19 mouse cellular contexts compared by ENCODE assay signal in the genomic region with DNA sequence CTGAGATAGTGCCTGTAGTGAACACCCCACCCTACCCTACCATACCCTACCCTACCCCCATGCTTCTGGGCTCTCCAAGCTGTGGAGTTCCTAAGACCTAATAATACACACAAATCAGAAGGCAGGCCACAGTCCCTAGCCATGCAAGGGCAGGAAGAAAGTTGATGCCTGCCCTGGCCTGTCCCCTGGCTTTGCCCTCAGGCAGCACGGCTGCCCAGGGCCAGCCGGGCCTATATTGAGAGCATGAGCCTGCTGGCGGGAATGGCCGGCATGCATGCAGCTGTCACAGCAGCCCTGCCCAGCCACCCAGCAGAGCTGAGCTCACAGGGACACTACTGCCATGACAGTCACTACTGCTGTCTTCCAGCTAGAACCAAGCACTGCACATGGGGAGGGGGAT. TPM values are rescaled to one million over a fixed set of nuclear protein-coding genes. Genes with fewer than 3 reads are reported as not detected.
DNase-seq lines count a peak whose midpoint lies in the region; ATAC-seq and TF ChIP-seq lines count a peak whose summit lies in the region.
"Had no signal": no experiment of that assay in that cellular context is flagged by ENCODE, and none has a peak within 500 bp of the region (broad histone marks: within the 10 kb centered on the region; RNA-seq: fewer than 3 reads in every experiment).

No protein-coding gene starts in this region.

- H3K27me3 ChIP-seq in heart, embryonic 13.5 days (replicated peaks), result peaks cover 28% of the 10 kb centered on the region
- H3K27me3 ChIP-seq in C2C12 (ENCODE audit: control insufficient read depth, insufficient read depth, insufficient read length), result no peaks in the 10 kb centered on the region
- H3K27me3 ChIP-seq in limb, embryonic 14.5 days (ENCODE audit: control insufficient read depth, insufficient read depth, low read length), result no peaks in the 10 kb centered on the region
- peaks cover 8% of the 10 kb centered on the region; the same call in 1 of the 2 replicates for H3K27me3 ChIP-seq in intestine, embryonic 15.5 days (replicated peaks)

- H3K79me3 ChIP-seq in C2C12 (ENCODE audit: low read depth), result no peaks in the 10 kb centered on the region

- no peaks in the 10 kb centered on the region for H3K9me3 ChIP-seq in heart, embryonic 13.5 days
- no peaks in the 10 kb centered on the region for H3K9me3 ChIP-seq in limb, embryonic 14.5 days (ENCODE audit: control insufficient read depth, low read length)
- H3K9me3 ChIP-seq in intestine, embryonic 15.5 days, result no peaks in the 10 kb centered on the region
- H3K9me3 ChIP-seq: liver, embryonic 13.5 days; lung, embryonic 15.5 days; midbrain, embryonic 15.5 days had no signal

- TF ChIP-seq POLR2A in limb, embryonic 14.5 days (IDR thresholded peaks at IDR 0.05; ENCODE audit: borderline replicate concordance, extremely low read depth, insufficient read depth, insufficient read length), result no peak

- ATAC-seq in heart, embryonic 13.5 days (ENCODE audit: extremely low read depth, insufficient number of reproducible peaks, low FRiP score, low TSS enrichment), result no peak
- peak; percentile 70 for ATAC-seq in limb, embryonic 14.5 days (ENCODE audit: low FRiP score, low read depth)
- no peak for ATAC-seq in intestine, embryonic 15.5 days
- ATAC-seq: forebrain, embryonic 16.5 days; intestine, embryonic 16.5 days; midbrain, embryonic 15.5 days had no signal

- 64% methylated on average over 4 of the region's 4 CpGs for WGBS in heart, embryonic 13.5 days
- 64% methylated on average over 4 of the region's 4 CpGs for WGBS in limb, embryonic 14.5 days
- 70% methylated on average over 4 of the region's 4 CpGs for WGBS in intestine, embryonic 15.5 days

- no peak overlapping the region for H3K27ac ChIP-seq in heart, embryonic 13.5 days (replicated peaks)
- no peak overlapping the region for H3K27ac ChIP-seq in limb, embryonic 14.5 days (replicated peaks; ENCODE audit: low read depth, low read length)
- no peak overlapping the region for H3K27ac ChIP-seq in intestine, embryonic 15.5 days
- H3K27ac ChIP-seq: hindbrain, embryonic 14.5 days; liver, embryonic 13.5 days; lung, embryonic 15.5 days had no signal

- H3K36me3 ChIP-seq in heart, embryonic 13.5 days, result no peaks in the 10 kb centered on the region
- H3K36me3 ChIP-seq in C2C12 (ENCODE audit: control insufficient read depth, insufficient read depth), result no peaks in the 10 kb centered on the region
- no peaks in the 10 kb centered on the region for H3K36me3 ChIP-seq in limb, embryonic 14.5 days (ENCODE audit: control insufficient read depth, insufficient read depth, low read length)
- H3K36me3 ChIP-seq in intestine, embryonic 15.5 days, result no peaks in the 10 kb centered on the region
- H3K36me3 ChIP-seq: liver, embryonic 13.5 days; lung, embryonic 15.5 days; midbrain, embryonic 15.5 days had no signal

- H3K4me2 ChIP-seq in heart, embryonic 13.5 days, result no peak overlapping the region
- H3K4me2 ChIP-seq in limb, embryonic 14.5 days (replicated peaks; ENCODE audit: low read depth, low read length, severe bottlenecking), result no peak overlapping the region
- H3K4me2 ChIP-seq in intestine, embryonic 15.5 days (replicated peaks), result no peak overlapping the region
- H3K4me2 ChIP-seq: hindbrain, embryonic 14.5 days; liver, embryonic 13.5 days; lung, embryonic 15.5 days; midbrain, embryonic 15.5 days had no signal

- H3K4me3 ChIP-seq in heart, embryonic 13.5 days, result no peak overlapping the region
- H3K4me3 ChIP-seq in C2C12 (ENCODE audit: insufficient read depth, poor library complexity, severe bottlenecking), result no peak overlapping the region
- no peak overlapping the region for H3K4me3 ChIP-seq in limb, embryonic 14.5 days (replicated peaks; ENCODE audit: low read length)
- no peak overlapping the region for H3K4me3 ChIP-seq in intestine, embryonic 15.5 days (replicated peaks)
- H3K4me3 ChIP-seq: liver, embryonic 13.5 days; lung, embryonic 15.5 days; midbrain, embryonic 15.5 days had no signal

- H3K4me1 ChIP-seq in heart, embryonic 13.5 days, result peaks cover 29% of the 10 kb centered on the region
- no peaks in the 10 kb centered on the region for H3K4me1 ChIP-seq in limb, embryonic 14.5 days (ENCODE audit: control insufficient read depth, insufficient read depth, low read length)
- H3K4me1 ChIP-seq in intestine, embryonic 15.5 days (replicated peaks), result peaks cover 6% of the 10 kb centered on the region
- H3K4me1 ChIP-seq: liver, embryonic 13.5 days had no signal

- 0 out of 2 replicates have a peak overlapping the region, but pooled peaks have one; percentile 24 for H3K9ac ChIP-seq in heart, embryonic 13.5 days
- no peak overlapping the region for H3K9ac ChIP-seq in limb, embryonic 14.5 days (ENCODE audit: low read depth, low read length, severe bottlenecking)
- H3K9ac ChIP-seq in intestine, embryonic 15.5 days, result no peak overlapping the region
- H3K9ac ChIP-seq: hindbrain, embryonic 14.5 days; liver, embryonic 13.5 days; lung, embryonic 15.5 days; midbrain, embryonic 15.5 days had no signal

- DNase-seq in heart, postnatal 4 days, result no peak
- DNase-seq in gastrocnemius, adult 18-20 months (ENCODE audit: low spot score), result peak; percentile 84
- DNase-seq in limb, embryonic 14.5 days (ENCODE audit: low spot score), result peak; percentile 30
- DNase-seq in adrenal gland, adult 2 months, result no peak
- no peak for DNase-seq in adrenal gland, adult (ENCODE audit: inconsistent age in 2 of 2, low spot score in 1 of 2)
- DNase-seq: cerebellum, adult 8-10 months; kidney, postnatal 36 days; liver, embryonic 13.5 days; thymus, postnatal 14 days had no signal

- H3K79me2 ChIP-seq in C2C12 (ENCODE audit: control insufficient read depth, insufficient read depth), result no peaks in the 10 kb centered on the region

- no peak overlapping the region for H3ac ChIP-seq in C2C12 (ENCODE audit: control insufficient read depth, insufficient read length, low read depth)

- TF ChIP-seq CTCF in C2C12 (IDR thresholded peaks at IDR 0.05; ENCODE audit: control insufficient read depth, insufficient read depth, insufficient read length), result no peak

TF ChIP-seq in C2C12, 6 proteins besides CTCF, POLR2A, EP300 and RAD21:
- TF ChIP-seq MYOD1 (IDR thresholded peaks at IDR 0.05; ENCODE audit: control insufficient read depth, insufficient read length, low read depth) (peak; percentile 11), CEBPB (IDR thresholded peaks at IDR 0.05; ENCODE audit: low read depth) (no peak)

RNA-seq across cellular contexts. Expression of a gene that starts 11.5 kb away (rescaled TPM):
- polyA plus RNA-seq in heart, embryonic 13.5 days (2015; fragmentation: Nextera tagmentation; extraction: Ambion mirVana), result 292 and 377 TPM in 2 replicates
- total RNA-seq in heart, postnatal 4 days (2021), result 100 to 1,000 TPM; 369 to 594 TPM
- 23.4 TPM for polyA plus RNA-seq in C2C12 (2012; fragmentation: generic; extraction: Trizol)
- over 10,000 TPM; 42,846 to 52,629 TPM for total RNA-seq in gastrocnemius, adult 18-20 months (2021)
- 829 and 847 TPM in 2 replicates for polyA plus RNA-seq in limb, embryonic 14.5 days (2012; rRNA removed)
- 625 and 1,005 TPM in 2 replicates for polyA plus RNA-seq in limb, embryonic 14.5 days (2014; fragmentation: Nextera tagmentation; extraction: Ambion mirVana)
- under 1 TPM; 0.20 to 0.38 TPM for total RNA-seq in adrenal gland, adult 2 months (2021)
- polyA plus RNA-seq in adrenal gland, adult 2 months (2012; rRNA removed), result 1.2 and 4.7 TPM in 2 replicates
- 6.3 and 22.2 TPM in 2 replicates for polyA plus RNA-seq in intestine, embryonic 15.5 days (2015; fragmentation: Nextera tagmentation; extraction: Ambion mirVana)
- total RNA-seq: megakaryocyte progenitor cell, adult 5-6 weeks; neutrophil, adult 5-6 weeks had no signal

RNA-seq across cellular contexts. Expression of a gene that starts 23.1 kb away (rescaled TPM):
- polyA plus RNA-seq in heart, embryonic 13.5 days (2015; fragmentation: Nextera tagmentation; extraction: Ambion mirVana), result 2.5 TPM in 2 replicates
- 1 to 10 TPM; 4.6 to 5.4 TPM for total RNA-seq in heart, postnatal 4 days (2021)
- polyA plus RNA-seq in C2C12 (2012; fragmentation: generic; extraction: Trizol), result 3.3 TPM
- under 1 TPM; 0.21 to 0.26 TPM for total RNA-seq in gastrocnemius, adult 18-20 months (2021)
- 4.6 and 4.9 TPM in 2 replicates for polyA plus RNA-seq in limb, embryonic 14.5 days (2012; rRNA removed)
- polyA plus RNA-seq in limb, embryonic 14.5 days (2014; fragmentation: Nextera tagmentation; extraction: Ambion mirVana), result 3.7 and 4.2 TPM in 2 replicates
- total RNA-seq in adrenal gland, adult 2 months (2021), result 1 to 10 TPM; 1.2 to 2.1 TPM
- 0.70 and 1.3 TPM in 2 replicates for polyA plus RNA-seq in adrenal gland, adult 2 months (2012; rRNA removed)
- 3.4 and 3.6 TPM in 2 replicates for polyA plus RNA-seq in intestine, embryonic 15.5 days (2015; fragmentation: Nextera tagmentation; extraction: Ambion mirVana)

Comparison
In these comparisons a context has a peak if more than half of its experiments do, and no peak if none do; other contexts are left out.
1. DNase-seq: peak in gastrocnemius, adult 18-20 months (single experiment) and limb, embryonic 14.5 days (single experiment); none in heart, postnatal 4 days (single experiment), adrenal gland, adult 2 months (single experiment) and adrenal gland, adult (0 of 2).
2. RNA of a gene that starts 11.5 kb away (polyA plus RNA-seq): 625 to 1,005 TPM in limb, embryonic 14.5 days and 292 to 377 TPM in heart, embryonic 13.5 days; 23.4 TPM in C2C12 (single experiment), 6.3 to 22.2 TPM in intestine, embryonic 15.5 days and 1.2 to 4.7 TPM in adrenal gland, adult 2 months; every median in the first group is over 10 times any median in the second.